Mouse (Mus musculus): ENCODE measurements around the gene Fblim1. TPM values are rescaled to one million over a fixed set of nuclear protein-coding genes. Genes with fewer than 3 reads are reported as not detected.

Fblim1 gene
- polyA plus RNA-seq, 1 experiment, result not detected

GRCm38 (mm10) chr4:141570004-141570403 lies 35.9 kb downstream of the Fblim1 start:
- no peak for TF ChIP-seq GATA1 (IDR thresholded peaks at IDR 0.05; ENCODE audit: low read length)

GRCm38 (mm10) chr4:141568966-141569365 lies 36.9 kb downstream of the Fblim1 start:
- TF ChIP-seq GATA1 (IDR thresholded peaks at IDR 0.05; ENCODE audit: low read length), result no peak

GRCm38 (mm10) chr4:141566187-141566586 lies 39.7 kb downstream of the Fblim1 start:
- TF ChIP-seq GATA1 (IDR thresholded peaks at IDR 0.05; ENCODE audit: low read length), result no peak

- TF ChIP-seq GATA1 (IDR thresholded peaks at IDR 0.05; ENCODE audit: low read length), result no peak
Measured at GRCm38 (mm10) chr4:141565325-141565724, 40.6 kb downstream of the Fblim1 start.

- no peak for TF ChIP-seq GATA1 (IDR thresholded peaks at IDR 0.05; ENCODE audit: low read length)
Measured at GRCm38 (mm10) chr4:141564660-141565059, 41.2 kb downstream of the Fblim1 start.

GRCm38 (mm10) chr4:141564209-141564608 lies 41.7 kb downstream of the Fblim1 start:
- no peak for TF ChIP-seq GATA1 (IDR thresholded peaks at IDR 0.05; ENCODE audit: low read length)

GRCm38 (mm10) chr4:141562281-141562680 lies 43.6 kb downstream of the Fblim1 start:
- no peak for TF ChIP-seq GATA1 (IDR thresholded peaks at IDR 0.05; ENCODE audit: low read length)

- TF ChIP-seq GATA1 (IDR thresholded peaks at IDR 0.05; ENCODE audit: low read length), result no peak
Measured at GRCm38 (mm10) chr4:141559898-141560263, 46.0 kb downstream of the Fblim1 start.

GRCm38 (mm10) chr4:141559131-141559897 lies 46.6 kb downstream of the Fblim1 start:
- no peak for TF ChIP-seq GATA1 (IDR thresholded peaks at IDR 0.05; ENCODE audit: low read length)

GRCm38 (mm10) chr4:141558658-141559057 lies 47.2 kb downstream of the Fblim1 start:
- no peak for TF ChIP-seq GATA1 (IDR thresholded peaks at IDR 0.05; ENCODE audit: low read length)

- no peak for TF ChIP-seq GATA1 (IDR thresholded peaks at IDR 0.05; ENCODE audit: low read length)
Measured at GRCm38 (mm10) chr4:141552484-141552883, 53.4 kb downstream of the Fblim1 start.

- no peak for TF ChIP-seq GATA1 (IDR thresholded peaks at IDR 0.05; ENCODE audit: low read length)
Measured at GRCm38 (mm10) chr4:141547299-141547698, 58.6 kb downstream of the Fblim1 start.

- TF ChIP-seq GATA1 (IDR thresholded peaks at IDR 0.05; ENCODE audit: low read length), result no peak
Measured at GRCm38 (mm10) chr4:141546334-141547200, 59.3 kb downstream of the Fblim1 start.

- TF ChIP-seq GATA1 (IDR thresholded peaks at IDR 0.05; ENCODE audit: low read length), result no peak
Measured at GRCm38 (mm10) chr4:141545743-141546333, 60.1 kb downstream of the Fblim1 start.

- no peak for TF ChIP-seq GATA1 (IDR thresholded peaks at IDR 0.05; ENCODE audit: low read length)
Measured at GRCm38 (mm10) chr4:141545071-141545742, 60.7 kb downstream of the Fblim1 start.

GRCm38 (mm10) chr4:141544536-141544935 lies 61.4 kb downstream of the Fblim1 start:
- TF ChIP-seq GATA1 (IDR thresholded peaks at IDR 0.05; ENCODE audit: low read length), result no peak
